Mouse (Mus musculus): ENCODE results near the gene Gm26938.

- no peak for TF ChIP-seq CTCF (IDR thresholded peaks at IDR 0.05)
- TF ChIP-seq POLR2A (IDR thresholded peaks at IDR 0.05; ENCODE audit: insufficient read depth, low read depth, low read length), result no peak
- no peak for TF ChIP-seq EP300 (IDR thresholded peaks at IDR 0.05; ENCODE audit: insufficient read depth, low read depth, low read length)
These were observed 25.0 kb downstream of the Gm26938 start for GRCm38 (mm10) chr5:139801231-139801630.

Data from heart, adult 2 months (tissue).